Mouse (Mus musculus) right cerebral cortex, postnatal 25 days (tissue): ENCODE measurements around the gene Bmpr1b.

ENCODE experiments used
- DNase-seq: peaks from one replicate; pipeline ENCODE4 v3.0.0; 2022

Bmpr1b gene

GRCm38 (mm10) chr3:142019716-142020115 lies 149.5 kb downstream of the Bmpr1b start:
- no peak for DNase-seq

- no peak for DNase-seq
Measured at GRCm38 (mm10) chr3:141984548-141984947, 184.7 kb downstream of the Bmpr1b start.

GRCm38 (mm10) chr3:141981613-141982432 lies 187.4 kb downstream of the Bmpr1b start:
- DNase-seq, result no peak

GRCm38 (mm10) chr3:141966244-141966643 lies 203.0 kb downstream of the Bmpr1b start:
- no peak for DNase-seq

DNA sequence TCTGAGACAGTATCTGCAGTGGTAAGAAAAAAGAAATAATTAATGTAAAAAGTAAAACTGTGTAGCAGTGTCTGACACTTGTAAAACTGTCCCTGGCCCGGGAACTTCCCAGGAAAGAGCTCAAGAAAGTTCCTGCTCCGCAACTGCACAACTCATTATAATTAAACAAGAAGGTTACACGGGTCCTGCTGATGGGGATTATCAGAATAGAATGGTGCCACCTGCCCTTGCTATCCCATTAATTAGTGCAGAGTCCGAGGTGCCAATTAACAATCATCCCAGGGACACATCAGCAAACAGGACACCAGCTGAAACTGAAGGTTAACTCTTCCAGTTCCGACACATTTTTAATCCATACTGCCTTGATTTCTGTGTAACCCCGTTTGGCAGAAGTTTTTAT lies 216.3 kb downstream of the Bmpr1b start:
- DNase-seq, result no peak

GRCm38 (mm10) chr3:141950642-141951041 lies 218.6 kb downstream of the Bmpr1b start:
- no peak for DNase-seq

GRCm38 (mm10) chr3:141948506-141948905 lies 220.7 kb downstream of the Bmpr1b start:
- no peak for DNase-seq

- DNase-seq, result no peak
Measured at GRCm38 (mm10) chr3:141948096-141948495, 221.1 kb downstream of the Bmpr1b start.

GRCm38 (mm10) chr3:141946846-141947245 lies 222.4 kb downstream of the Bmpr1b start:
- DNase-seq, result no peak

- no peak for DNase-seq
Measured at GRCm38 (mm10) chr3:141943317-141943742, 225.9 kb downstream of the Bmpr1b start.

- no peak for DNase-seq
Measured at GRCm38 (mm10) chr3:141940207-141940606, 229.0 kb downstream of the Bmpr1b start.

DNA sequence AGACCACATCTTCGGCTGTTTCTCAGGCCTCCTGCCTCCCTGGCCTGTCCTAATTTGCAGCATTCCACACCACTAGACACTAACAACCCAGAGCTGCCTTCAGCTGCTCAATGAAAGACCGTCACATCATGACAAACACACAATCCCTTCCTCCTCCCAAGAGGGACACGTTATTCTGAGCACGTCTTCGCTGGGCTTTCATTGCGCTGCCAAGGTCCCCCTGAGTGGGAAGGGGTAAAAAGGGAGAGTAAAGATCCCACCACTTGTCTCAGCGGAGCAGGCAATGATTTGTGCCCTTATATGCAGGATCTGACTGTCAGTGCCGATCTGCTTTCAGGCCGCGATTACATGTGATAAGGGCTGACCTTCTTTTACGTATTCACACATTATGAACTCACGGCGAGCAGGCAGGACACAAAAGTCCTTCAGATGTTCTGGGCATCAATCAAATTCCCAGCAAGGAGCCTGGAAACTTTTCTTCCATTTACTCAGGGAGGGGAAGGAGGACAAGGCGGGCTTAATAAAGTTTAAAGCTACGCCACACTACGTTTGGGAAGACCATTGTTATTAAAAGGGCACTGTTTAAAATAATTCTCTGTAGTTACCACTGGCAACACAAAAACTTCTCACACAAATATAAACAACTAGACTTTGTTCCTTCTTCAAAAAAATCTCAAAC lies 232.5 kb downstream of the Bmpr1b start:
- DNase-seq, result no peak

GRCm38 (mm10) chr3:141932956-141933355 lies 236.3 kb downstream of the Bmpr1b start:
- DNase-seq, result peak; percentile 16

GRCm38 (mm10) chr3:141931372-141932092 lies 237.7 kb downstream of the Bmpr1b start:
- peak; percentile 11 for DNase-seq

GRCm38 (mm10) chr3:141923442-141923841 lies 245.8 kb downstream of the Bmpr1b start:
- no peak for DNase-seq

- DNase-seq, result no peak
Measured at GRCm38 (mm10) chr3:141921161-141921560, 248.1 kb downstream of the Bmpr1b start.

DNA sequence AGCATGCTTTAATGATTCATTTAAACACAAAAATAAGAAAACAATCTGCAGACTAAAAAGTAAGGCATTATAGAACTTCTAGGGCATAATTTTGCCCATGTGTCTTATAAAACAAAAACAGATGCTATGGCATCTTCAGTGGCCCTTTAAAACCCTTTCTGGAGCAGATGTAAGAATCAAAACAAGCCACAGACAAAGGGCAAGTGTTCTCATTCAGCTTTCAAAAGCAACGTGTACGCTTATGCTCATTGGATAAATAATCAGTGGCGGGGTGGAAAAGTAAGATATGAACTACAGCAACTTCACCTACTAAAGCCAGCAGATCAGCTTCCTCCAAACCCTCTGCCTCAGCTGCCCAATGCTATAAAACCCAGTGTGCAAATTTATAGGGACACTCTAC lies 249.6 kb downstream of the Bmpr1b start:
- no peak for DNase-seq

- no peak for DNase-seq
Measured at GRCm38 (mm10) chr3:141917166-141917565, 252.1 kb downstream of the Bmpr1b start.

GRCm38 (mm10) chr3:141915995-141916394 lies 253.2 kb downstream of the Bmpr1b start:
- DNase-seq, result no peak

DNA sequence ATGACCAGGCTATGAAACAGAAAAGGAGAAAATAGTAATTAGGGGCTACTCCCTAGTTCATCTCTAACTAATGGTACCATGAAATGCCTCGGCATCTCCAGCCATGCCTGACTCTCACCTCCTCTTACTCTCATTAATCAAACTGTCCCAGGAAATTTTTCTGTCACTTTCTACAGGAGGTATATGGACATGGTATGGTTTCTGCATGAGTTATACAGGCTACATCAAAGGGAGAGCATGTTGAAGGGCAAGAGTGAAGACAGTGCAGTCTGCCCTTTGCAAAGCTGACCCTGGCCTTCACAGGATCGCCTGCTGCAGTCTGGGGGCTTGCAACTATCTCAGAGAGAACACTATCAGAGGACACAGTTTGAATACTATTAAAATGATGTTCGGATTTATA lies 254.6 kb downstream of the Bmpr1b start:
- DNase-seq, result no peak

DNA sequence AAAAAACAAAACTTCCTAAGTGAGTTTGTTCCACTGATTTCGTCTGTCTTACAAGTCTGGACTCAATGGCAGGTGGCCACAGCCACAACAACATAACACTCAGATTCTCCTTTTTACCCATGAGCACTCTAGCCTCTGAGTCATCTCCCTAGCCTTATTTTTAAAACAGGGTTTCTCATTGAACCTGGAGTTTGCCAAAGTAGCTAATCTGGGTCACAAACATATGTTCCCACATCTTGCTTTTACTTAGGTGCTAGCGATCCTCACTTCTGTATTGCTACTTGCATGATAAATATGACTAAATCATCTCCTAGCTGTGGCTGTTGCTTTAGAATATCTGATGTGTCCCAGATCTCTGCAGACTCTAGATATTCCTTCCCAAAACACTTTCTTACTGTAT lies 260.1 kb downstream of the Bmpr1b start:
- no peak for DNase-seq

DNA sequence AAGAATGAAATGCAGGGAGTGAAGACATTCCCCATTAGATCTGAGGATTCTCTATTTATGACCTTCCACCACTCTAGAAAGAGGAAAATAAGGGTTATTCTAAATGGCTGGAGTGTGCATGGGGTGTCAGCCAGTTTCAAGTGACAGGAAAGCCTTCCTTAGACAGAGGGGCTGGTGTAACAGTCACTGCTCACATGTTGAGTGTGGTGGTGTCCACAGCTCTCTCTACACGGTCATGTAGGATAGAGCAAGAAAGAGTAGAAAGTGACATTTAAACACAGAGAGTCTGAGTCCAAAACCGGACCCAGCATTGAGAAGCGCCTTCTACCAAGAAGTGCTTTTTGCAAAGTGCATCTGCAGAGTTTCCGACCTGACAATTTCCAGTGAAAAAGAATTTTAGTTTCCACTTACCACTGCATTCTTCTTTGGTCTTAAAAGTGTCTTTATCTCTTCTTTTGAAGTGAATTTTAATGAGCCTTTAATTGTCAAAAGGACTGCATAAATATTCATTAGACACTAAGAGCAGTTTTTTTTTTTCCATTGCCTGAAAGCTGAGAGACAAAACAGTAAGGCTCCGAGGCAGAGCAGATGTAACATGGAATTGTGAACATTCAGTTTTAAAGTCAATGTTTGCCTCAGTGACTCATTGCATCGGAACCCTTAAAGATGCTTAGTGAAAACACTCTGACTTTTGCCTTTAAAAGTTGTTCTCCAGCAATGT lies 263.2 kb downstream of the Bmpr1b start:
- DNase-seq, result no peak

- no peak for DNase-seq
Measured at GRCm38 (mm10) chr3:141900361-141900760, 268.9 kb downstream of the Bmpr1b start.
